Mouse (Mus musculus) CD8-positive naive resting alpha-beta T cell, adult 2 months (primary cell): ENCODE measurements at regions not wholly inside any gene's neighbourhood (a gene's known extent, or its start where the extent isn't known, plus 50 kb on each side); places are given as distances from the start of the nearest gene placed in this dataset.

Experiments
- DNase-seq, 2 experiments: peaks; one replicate each; pipeline ENCODE4 v3.0.0; 2022; ENCODE audit warnings: low read depth in 2 of 2, low spot score in 2 of 2

DNA sequence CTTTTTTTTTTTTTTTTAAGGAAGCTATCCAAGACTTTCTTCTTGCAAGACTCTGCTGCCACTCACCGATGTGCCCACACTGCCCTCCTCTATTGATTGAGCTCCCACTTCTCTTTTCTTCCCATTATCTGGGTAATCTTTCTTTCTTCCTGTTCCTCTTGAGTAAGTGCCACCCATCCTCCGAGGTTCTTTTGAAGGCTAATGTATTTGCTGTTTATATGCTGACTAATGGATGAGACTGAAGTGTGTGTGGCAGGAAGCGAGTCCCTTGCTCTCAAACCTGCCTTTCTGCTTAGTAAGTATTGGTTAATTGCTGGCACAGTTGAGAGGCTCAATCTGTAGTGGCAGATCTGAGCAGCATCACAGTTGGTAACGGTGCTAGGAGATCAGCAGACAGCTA, 142.1 kb upstream of the Plxnc1 start:
- no peak for DNase-seq

DNA sequence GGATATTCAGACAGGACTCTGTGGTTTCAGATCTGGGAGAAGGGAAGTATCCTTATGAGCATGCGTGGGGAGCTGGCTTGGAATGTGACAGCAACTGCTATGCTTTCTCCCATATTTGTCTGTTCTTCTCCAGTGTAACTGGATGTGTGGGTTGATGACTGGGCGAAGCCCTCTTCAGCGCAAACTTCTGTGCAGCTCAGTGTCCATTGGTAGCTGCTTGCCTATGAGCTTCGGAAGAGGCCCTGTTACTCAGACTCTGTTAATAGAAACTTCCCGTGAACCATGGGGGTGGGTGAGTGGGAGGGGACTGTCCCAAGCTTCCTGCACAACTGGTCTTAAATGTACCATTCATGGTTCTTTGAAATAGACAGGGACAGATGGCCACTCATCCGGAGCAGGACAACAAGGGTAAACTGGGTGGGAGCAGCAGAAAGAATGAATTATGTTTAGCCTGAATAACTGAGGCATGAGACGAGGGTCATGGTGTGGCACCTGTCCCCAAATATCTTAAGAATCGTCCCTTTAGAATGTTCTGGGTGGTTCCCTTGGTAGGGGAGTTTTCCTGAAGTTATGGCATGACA, 141.1 kb upstream of the Plxnc1 start:
- no peak for DNase-seq

DNA sequence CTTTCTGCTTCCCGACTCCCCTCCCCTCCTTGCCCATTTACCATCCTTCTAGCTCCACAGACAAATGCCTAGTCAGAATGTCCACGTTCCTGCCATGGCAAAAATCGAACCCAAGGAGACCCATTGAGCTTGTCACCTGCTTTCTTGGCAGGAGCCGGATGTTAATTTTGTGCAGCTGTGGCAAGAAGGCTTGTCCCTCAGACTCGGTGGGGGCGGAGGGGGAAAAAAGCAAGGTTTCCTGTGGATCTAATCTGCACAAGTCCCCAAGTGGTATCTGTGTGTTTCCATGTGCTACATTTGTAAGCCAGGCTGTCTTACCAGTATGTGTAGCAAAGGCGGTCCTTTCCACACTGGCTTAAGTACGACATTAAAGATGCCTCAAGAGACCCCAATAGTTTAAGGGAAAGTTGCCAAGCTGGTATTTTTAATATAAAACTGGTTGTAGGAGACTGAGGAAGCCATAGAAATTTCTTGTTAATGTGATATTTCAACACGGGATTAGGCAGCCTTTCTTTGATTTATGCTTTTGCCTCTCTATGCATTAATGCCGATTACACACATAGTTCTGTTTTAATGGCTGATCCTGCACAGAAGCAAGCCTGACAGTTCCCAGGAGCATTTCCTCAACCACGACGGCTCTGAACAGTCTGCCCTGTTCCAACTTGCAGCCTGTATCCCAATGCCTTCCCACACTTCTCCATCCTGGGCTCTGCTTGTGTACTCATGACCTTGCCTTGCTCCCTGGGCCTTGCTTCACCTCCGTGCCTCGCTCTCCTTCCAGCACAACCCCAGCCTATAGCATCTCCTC, 138.9 kb upstream of the Plxnc1 start:
- peak in 1 of 2 experiments; percentile 5 for DNase-seq

DNA sequence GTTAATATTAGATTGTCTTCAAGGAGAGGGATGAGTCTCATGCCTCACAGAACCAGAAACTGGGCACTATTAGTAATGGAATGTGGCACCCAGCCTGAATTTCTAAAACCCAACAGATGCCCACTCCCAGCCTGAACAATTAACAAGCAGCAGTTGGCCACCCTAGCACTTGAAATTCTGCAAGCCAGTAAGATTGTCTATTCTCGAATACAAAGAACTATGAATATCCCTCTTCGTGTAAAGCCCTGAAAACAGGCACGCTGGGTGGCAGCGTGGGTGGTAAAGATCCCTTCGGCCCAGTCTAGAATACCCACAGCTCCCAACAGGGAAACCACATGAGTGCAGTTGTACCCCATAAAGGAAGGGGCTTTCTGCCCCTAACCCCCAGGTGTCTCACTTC, 138.0 kb upstream of the Plxnc1 start:
- DNase-seq: no peak

DNA sequence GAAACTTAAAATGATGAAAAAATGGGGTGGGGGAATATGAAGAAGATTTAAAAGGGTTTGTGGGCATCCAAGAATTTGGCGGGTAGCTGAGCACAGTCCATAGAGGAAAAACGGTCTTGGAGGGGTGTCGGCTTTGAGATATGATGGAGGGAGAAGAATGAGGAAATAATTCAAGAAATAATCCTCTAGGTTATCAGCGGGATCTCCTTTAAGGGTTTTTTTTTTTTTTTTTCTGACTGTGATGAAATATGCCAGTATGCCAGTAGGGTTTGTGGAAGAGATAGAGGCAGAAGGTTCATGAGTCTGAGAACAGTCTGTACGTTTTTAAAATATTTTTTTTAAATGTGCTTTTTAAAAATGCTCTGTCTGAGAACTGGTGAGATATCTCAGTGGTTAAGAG, 135.3 kb upstream of the Plxnc1 start:
- DNase-seq: no peak

DNA sequence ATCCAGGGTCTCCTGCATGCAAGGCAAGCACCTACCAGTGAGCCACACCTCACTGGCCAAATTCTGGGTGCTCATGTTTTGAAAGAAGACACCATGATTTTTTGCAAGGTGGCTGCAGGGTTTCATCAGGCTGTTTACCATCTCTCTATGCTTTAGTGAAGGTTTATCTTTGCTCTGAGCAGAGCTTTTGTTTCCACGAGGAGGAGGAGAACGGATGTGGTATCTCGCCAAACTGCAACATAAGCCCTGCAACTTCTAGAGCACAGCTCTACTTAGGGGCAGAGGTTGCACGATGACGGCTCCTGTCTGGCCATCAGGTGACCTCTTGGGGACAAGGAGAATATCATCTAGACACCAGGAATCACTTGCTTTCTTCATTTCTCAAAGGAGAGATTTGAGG, 131.8 kb upstream of the Plxnc1 start:
- DNase-seq: peak in 1 of 2 experiments; percentile 1

DNA sequence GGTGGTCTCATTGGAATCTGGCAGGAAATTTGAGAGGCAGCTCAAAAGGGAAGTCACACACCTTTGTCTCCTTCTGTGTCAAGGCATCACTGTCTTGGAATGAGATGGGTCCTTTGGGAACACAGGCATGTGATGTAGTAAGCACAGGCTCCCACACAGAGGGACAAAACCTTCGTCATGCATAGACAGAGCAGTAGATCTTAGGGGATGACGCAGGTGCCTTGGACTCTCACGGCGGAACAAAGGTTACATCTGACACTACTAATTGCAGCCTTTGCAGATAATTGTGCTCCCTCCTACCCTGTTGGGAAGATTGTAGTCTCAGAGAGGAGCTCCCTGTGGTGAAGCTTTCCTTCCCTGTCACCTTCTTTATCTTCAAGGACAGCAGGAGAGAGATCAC, 131.3 kb upstream of the Plxnc1 start:
- no peak for DNase-seq

DNA sequence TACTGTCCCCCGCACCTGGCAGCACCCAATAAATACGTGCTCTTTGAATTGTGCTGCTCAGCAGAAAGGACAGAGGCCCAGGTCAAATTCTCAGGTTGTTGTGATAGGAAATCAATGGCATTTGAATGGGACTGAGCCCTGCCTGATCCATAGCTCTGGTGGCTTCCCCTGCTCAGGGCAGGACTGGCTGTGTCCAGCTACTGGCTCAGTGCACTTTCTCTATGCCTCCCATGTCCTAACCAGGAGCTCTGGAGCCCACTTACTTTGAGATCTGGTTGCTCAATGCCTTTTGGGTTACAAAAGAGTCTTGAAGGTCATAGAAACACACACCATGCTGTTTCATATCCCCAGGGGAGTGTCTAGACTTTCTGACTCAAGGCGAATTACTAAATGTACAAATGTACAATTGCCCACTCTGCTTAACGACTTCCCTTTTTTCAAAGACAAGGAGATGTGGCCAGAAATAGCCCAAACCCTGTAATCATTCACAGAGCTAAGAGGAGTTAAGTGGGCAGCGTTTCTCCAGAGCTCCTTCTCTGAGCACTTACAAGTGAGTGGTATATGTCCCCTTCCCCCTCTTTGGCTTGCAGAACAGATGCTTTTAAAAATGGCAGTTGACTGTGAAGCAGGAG, 130.4 kb upstream of the Plxnc1 start:
- DNase-seq: no peak

DNA sequence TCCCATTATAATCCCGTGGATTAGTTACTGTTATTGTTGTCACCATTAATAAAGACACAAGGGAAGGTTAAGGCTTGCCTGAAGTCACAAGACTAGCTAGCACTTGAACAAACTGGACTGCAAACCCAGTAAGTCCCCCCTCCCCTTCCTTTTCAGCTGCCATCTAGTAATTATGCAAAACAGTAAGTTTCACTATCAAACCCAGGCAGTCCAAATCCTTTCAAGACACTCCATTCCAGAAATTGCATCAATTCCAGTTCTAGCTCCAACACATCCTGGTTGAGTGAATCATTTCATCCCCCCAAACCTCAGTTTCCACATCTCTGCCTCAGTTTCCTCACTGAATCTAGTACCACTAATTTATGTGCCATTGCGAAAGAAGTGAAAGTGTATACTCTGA, 129.7 kb upstream of the Plxnc1 start:
- no peak for DNase-seq

DNA sequence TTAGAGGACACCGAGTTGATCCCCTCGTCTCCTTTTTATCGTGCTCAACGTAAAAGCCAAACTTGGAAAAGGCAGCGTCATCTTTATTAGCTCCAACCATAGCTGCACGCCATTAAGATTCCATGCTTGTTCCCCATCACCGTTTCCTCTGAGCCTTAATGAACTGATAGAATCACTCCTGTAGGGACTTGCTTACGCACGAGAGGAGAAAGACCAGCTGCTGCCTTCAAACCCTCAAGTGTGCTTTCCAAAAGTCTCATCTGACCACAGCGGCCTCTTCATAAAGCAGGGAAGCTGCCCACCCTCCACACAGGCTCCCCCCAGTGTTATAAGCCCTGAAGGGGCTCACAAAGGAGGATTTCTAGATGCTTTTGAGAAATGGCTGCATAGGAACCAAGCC, 123.3 kb upstream of the Plxnc1 start:
- DNase-seq: no peak

DNA sequence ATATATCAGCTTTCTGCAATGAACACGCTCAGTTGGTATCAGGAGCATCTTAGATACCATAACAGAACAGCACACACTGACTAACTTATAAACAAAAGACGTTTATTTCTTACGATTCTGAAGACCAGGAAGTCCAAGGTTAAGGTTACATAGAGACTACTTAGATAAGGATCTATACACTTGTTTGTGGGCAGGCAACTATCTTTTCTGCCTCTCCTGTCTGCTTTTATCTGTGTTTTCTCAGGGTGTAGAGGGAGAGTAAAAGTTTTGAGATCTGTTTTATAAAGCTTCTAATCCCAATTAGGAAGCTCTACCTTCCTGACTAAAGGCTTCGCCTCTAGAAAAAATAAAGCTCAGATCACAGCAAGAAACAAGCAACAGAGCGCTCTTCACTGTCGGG, 122.1 kb upstream of the Plxnc1 start:
- no peak for DNase-seq

DNA sequence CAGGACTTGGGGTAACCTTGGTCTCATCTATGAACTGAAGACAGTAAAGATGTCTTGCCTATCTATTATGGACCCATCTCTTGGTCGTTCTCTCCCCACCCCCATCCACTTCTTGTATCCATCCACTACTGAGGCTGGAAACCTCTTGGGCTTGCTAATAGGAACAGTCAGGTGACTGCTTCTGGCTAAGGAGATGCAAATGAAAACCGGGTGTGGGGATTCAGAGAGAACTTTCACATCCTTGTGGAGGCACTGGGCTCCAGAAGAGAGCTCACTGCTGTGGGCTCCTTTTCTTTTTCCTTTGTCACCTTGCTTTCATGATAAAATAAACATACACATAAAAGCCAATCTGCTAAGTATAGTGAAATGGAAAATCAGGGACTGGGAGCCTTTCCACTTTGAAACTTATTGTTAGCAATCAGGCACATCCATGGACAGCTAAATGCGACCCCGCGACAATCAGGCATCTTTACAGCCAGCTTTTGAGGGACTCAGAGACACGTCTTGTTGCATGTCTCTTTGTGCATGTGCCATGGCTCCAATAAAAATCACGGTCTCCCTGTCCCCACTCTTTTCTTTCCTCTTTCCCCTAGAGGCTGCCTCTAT, 115.0 kb upstream of the Plxnc1 start:
- DNase-seq: no peak

DNA sequence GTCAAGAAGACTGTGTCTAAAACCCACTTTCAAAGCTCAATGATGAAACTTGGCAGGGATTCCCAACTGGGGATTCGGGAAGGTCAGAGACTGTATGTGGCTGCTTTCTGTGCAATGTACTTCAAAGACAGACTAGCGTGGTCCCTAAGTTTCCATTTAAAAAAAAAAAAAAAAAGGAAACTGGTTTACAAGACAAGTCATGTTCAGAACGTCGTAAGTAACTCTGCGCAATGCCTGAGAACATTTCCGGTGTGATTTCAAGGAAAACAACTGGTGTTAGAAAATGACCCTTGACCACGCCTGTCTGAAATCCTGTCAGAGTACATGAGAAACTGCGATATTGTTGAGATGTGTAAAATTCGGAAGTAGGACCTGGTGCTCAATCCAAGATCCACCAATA, 114.4 kb upstream of the Plxnc1 start:
- no peak for DNase-seq

DNA sequence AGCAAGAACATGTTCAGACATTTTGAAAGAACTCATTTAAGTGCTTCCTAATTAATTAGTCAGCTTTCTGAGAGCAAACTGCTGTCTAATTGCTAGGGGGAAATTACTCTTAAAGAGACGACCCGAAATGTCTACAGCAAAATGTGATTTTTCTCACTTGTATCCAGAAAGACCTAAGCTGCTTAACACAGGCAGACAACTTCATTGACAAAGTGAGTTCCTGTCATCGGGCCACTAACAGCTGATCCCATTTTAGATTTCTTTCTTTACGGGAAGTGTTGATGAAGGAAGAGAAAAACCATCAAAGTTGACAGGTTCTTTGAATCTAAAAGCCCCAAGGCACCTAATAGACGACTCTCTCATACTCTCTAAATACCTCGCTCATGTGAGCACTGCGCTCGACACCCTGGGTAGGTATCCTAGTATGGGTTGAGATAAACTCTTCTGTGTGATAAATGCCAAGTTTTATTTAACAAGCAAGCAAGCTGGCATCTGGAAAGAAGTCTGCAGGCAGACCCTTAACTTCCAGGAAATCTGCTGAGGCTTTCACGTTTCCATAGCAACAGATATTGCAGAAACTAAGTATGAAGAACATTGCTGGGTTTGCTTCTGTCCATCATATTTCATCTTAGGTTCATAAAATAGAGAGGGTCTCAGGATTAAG, 112.5 kb upstream of the Plxnc1 start:
- DNase-seq: no peak

DNA sequence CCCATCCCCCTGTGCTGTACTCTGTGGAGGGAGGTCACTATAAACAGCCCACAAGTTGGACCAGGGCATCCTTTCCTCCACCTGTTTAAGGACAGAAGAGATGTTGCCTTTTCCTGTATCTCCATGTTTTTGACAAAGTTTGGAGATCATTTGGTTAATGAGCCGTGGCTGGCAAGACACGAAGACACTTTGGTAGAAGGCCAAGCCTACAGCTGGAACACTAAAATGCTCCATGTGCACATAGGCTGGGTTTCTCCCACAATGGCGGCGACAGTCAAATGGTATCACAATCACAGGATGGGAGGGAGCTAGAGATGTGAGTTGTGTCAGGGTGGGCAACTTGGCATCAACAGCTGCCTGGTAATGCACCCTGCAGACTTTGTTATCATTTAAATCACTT, 111.9 kb upstream of the Plxnc1 start:
- DNase-seq: no peak

DNA sequence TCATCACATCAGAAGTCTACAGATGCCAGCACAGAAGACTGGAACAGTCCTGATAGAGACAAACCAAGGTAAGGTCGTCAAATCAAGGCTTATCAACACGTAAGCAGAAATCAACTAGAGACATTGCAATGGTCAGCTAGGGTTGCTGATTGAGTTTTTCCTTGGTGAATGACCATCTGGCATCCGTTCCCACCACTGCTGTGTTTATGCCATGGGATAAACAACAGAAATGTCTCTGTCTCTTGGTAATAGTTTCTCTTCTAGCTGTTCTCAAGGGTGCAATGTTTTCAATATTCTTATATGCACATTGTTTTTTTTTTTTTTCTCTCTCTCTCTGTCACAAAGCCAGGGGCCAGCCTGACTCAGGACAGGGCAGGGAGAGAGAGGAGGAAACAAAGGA, 110.2 kb upstream of the Plxnc1 start:
- DNase-seq: no peak

DNA sequence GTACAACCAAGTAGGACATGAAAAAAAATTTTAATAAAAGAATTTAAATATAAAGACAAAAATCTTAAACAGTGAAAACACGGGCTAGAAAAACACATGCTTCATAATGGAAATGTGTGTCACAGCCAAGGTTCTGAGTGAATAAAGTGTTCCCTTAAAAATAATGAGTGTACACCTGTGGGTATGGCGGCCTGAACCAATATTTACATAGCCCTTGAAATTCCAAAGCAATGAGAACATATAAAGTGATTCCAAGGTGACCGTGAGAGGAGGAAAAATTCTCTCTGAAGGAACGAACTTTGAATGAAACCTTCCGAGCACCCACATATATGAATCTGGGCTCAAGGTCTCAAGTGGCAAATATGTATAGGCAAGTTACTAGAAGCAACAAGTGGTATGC, 104.2 kb upstream of the Plxnc1 start:
- no peak for DNase-seq

DNA sequence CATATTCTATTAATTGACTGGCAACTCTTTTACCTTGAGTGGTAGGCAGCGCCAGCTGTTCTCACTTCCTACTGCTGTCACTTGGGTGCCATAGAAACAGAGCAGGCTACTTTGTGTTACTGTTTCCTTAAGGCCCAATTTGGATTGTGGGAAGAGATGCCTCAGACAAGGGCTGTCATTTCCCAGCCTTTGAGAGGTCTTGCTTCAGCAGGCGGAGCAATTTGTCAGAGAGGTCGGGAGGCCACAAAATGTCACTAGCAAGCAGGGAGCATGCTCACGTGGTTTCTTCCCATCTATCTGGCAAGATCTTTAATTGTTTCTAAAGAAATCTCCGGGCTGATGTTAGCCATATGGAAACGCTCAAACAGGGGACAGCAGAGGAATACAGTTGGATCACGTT, 99.3 kb upstream of the Plxnc1 start:
- DNase-seq: no peak

DNA sequence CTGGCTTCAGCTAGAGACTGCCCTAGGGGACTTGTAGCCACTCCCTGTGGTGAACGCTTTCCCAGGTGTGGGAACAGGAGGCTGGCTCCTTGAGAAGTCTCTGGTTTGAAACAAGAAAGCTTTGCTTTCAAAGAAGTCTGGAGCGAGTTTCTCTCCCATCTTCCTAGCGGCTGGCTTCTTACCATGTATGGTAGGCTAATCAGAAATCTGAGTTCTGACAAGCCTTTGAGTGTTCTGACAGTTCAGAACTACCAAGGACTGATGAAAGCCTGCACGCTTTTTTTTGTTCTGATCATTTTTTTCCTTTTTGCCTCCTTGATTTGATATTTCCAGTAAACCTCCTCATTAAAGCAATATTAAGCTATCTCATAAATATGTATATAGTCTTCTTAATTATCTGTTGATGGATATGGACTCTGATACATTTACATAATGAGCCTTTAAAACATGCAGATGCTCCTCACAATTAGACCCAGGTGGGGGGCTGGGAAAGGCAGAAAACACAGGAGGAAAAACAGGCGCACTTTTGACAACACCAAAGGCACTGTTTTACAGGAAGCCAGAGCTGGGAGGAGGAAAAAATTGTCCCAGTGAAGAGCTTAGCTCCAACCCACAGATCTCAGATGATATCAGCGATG, 95.7 kb upstream of the Plxnc1 start:
- no peak for DNase-seq

DNA sequence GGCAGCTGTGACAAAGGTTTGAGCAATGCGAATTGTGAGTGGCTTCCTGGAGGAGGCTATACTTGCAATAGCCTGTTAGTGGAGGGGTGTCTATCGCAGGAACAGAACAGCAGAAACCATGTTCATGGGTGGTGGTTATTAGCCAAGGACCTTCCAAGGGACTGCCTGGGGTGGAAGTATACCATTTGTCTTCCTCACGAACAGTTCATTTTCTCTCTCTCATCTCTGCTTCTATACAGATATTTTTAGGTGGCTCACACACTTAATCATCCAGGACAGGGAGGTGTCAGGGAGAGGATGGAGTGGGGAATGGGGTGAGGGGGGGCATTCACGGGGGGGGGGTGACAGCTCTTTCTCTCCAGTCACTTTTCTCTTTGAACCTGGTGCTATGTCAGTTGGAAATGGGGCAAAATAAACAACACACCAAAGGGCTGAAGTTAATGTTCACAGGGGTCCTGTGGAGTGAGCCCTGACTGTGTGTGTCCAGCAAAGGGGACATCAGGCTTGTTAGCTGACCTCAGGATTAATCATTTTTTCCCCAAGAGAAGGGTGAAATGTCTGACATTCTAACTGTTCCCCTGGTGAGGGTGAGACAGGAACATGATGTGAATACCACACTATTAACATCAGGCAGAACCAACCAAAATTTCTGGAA, 91.5 kb upstream of the Plxnc1 start:
- no peak for DNase-seq

DNA sequence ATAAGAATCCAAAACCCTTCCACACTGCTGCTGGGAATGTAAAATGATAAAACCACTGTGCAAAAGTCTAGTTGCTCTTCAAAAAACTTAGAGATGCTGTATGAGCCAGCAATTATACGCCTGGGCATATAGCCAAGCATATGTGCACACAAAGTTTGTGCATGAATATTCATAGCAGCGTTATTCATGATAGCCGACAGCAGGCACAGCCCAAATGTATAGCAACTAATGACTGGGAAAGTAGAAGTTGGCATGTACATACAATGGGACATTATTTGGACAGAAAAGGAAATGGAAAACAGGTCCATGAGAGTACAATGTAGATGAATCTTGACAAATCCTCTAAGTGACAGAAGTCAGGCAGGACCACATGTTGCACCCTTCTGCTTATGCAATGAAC, 90.7 kb upstream of the Plxnc1 start:
- no peak for DNase-seq
